Comparison of ENCODE assay signal across 1 mouse cellular context in the genomic region with DNA sequence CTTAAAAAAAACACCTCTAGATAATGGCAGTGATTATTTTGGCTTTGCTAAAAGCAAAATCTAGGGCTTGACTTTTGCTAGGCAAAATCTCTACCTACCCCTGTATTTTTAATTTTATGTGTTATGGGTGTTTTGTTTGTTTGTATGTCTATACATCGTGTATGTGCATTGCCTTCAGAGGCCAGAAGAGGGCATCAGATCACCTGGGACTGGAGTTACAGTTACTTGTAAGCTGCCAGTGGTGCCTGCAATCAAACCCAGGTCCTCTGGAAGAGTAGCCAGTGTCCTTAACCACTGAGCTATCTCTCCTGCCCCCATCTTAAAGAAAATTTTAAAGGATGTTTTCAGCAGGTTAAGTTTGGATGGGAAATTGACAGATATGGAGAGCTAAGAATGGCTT.
TF ChIP-seq lines count a peak whose summit lies in the region.

No protein-coding gene starts in this region.

TF ChIP-seq in ES-E14, 5 proteins besides CTCF, POLR2A, EP300 and RAD21 (continued from another document):
- 0 out of 2 replicates have a peak, but pooled peaks have one; percentile 1 for TF ChIP-seq ZC3H11A (IDR thresholded peaks at IDR 0.05; ENCODE audit: borderline replicate concordance, low read depth, low read length)
- TF ChIP-seq MAFK (IDR thresholded peaks at IDR 0.05; ENCODE audit: insufficient read depth, low read depth, low read length), result no peak
- no peak for TF ChIP-seq ZNF384 (IDR thresholded peaks at IDR 0.05; ENCODE audit: low read depth, low read length)
